Mouse (Mus musculus): Measurements from ENCODE around the gene Mpp4. TPM values are rescaled to one million over a fixed set of nuclear protein-coding genes. Genes with fewer than 3 reads are reported as not detected.

Gene Mpp4
- 1 to 10 TPM in 3 of 4 experiments, under 1 TPM in 1; 0.78 to 1.7 (median 1.6) TPM for total RNA-seq (2022)

DNA sequence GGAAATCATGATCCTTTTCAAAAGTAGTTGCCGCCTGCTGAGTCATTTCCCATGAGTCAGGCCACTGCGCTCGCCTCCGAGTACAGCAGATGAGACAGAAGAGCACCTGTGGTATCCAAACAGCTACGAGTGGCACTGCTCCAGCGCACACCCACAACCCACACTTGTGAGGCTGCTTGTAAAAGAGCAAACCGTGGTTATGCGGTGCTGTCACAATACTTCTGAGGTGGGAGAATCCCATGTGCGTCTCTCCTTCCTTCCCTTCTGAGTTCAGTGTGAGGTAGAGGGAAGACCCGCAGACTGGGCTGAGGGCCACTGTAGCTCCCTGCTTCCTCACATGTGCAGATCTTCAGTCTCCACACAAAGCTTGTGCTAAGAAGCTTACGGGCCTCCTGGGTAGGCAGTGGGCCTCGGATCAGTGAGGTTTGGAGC lies at the start of gene Mpp4:
Gene Mpp4 (minus strand): TSS at position 360 of the 432 bp plus-strand sequence.
- peak; percentile 42 to 90 for DNase-seq (ENCODE audit: low spot score in 2 of 2)

DNA sequence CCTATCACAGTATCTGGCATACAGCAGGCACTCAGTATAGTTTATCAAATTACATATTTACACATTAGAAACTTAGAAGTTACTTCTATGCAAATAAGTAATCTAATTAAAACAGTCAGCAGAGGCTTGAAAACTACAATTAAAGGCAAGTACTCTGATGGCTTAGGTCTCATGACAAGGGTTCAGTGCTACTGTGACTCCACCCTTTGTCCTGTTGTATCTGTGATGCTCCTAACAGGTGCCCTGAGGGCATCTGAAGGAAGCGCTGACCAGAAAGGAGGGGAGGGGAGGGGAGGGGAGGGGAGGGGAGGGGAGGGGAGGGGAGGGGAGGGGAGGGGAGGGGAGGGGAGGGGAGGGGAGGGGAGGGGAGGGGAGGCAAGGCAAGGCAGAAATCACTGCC lies 49.8 kb upstream of the Mpp4 start:
- DNase-seq (ENCODE audit: low spot score in 2 of 2), result no peak

DNA sequence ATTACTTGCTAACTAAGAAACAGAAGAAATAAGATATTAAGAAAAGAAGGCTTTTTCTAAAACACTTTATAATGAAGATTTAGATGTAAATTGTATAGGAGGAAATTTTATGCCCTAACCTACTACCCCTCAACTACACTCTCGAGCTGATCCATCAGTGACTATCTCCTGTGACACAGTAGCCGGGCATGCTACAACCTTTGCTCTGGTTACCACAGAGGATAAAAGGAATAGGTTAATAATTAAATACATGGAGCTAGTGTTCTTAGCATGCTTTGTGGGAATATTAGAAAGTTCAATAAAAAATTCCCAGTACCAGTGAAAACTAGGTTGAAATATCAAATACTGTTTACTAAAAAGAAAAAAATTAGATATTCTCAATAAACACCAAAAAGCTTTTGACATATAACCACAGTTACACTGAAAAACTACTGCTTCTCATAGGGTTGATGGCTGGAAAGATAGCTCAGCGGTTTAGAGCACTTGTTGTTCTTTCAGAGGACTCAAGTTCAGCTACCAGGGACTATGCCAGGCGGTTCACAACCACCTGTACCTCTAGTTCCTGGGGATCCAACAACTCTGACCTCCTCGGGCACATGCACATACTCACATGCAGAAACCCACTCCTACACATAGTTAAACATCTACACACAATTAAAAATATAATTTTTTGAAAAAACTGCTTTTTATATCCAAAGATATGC lies 49.0 kb upstream of the Mpp4 start:
- no peak for DNase-seq (ENCODE audit: low spot score in 2 of 2)

DNA sequence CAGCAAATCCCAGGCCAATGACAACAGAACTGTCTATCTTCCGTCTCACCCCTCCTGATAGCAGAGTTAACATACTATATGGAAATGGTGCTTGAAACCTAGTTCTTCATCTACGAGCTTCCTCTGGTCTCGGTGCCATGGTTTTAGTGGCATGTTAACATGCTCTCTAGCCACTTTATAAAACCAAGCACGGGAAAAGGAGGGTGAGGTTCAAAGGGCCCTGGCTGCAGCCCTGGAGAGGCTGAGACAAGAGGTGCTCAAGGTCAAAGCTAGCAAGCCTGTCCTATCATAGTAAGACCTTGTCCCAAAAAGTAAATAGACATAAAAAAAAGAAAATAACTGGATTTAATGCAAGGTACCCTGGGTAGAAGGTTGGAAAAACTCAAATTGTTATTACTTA lies 48.5 kb upstream of the Mpp4 start:
- no peak for DNase-seq (ENCODE audit: low spot score in 2 of 2)

DNA sequence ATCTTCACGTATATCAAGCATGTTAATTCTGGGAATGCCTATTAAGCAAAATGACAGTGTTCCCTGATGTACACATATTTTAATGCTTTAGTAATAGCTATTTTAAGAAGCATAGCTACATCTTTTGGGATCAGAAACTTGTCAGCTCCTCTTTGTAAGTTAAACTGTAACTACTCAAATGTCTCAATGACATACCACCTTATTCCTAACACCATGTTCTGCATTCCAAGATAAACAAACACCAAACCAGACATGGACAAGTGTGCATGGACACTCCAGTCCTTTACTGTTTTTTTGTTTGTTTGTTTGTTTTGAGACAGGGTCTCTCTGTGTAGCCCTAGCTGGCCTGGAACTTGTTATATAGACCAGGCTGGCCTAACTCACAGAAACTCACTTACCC lies 45.1 kb upstream of the Mpp4 start:
- no peak for DNase-seq (ENCODE audit: low spot score in 2 of 2)

DNA sequence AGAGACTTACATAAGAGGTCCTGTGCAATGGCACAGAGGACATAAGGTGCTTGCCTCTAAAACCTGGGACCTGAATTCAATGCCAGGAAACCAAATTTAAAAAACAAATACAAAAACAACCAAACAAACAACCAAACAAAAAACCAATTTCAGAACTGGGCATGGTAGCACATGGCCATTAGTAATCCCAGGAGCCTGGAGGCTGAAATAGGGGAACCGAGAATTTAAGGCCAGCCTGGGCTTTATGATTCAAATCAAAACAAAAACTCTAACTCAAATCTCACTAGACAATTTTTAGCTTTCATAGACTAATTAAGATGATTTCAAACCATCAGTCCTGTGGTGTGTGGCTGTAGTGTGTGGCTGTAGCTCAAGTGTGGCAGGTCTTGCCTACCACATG lies 41.3 kb upstream of the Mpp4 start:
- no peak for DNase-seq (ENCODE audit: low spot score in 2 of 2)

DNA sequence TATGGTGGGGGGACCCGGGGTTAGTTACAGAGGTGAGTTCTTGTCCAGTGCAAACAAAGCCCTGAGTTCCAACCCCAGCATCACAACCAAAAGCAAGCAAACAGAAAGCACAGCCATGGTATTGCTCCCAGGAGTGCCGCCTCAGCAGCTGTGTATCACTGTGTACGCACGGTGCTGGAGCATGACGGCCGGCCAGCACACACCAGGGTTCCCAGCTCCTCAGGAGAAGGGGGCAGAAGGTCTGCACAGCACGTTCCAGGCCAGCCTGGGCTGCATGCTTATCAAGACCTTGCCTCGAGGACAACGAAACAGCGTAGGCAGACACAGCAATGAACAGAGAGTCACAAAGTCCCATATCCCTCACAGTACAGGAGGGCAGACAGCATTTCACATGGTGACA lies 39.2 kb upstream of the Mpp4 start:
- DNase-seq (ENCODE audit: low spot score in 2 of 2), result no peak

DNA sequence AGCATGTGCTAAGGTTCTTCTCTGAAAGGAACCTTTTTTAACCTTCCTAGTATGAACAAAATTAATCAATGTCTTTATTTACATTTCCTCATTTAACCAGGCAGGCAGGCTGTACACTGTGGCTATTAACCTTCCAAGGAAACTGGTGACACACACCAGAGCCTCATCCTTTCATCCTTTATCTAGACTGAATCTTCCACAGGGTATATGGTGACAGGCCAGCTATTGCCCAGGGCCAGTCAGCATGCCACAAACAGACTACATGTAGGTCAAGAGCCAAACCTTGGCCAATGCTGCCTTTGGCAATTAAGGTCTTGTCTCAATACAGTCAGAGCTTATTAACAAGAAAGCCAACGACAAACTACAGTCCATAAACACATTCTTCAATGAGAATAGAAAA lies 38.4 kb upstream of the Mpp4 start:
- no peak for DNase-seq (ENCODE audit: low spot score in 2 of 2)

DNA sequence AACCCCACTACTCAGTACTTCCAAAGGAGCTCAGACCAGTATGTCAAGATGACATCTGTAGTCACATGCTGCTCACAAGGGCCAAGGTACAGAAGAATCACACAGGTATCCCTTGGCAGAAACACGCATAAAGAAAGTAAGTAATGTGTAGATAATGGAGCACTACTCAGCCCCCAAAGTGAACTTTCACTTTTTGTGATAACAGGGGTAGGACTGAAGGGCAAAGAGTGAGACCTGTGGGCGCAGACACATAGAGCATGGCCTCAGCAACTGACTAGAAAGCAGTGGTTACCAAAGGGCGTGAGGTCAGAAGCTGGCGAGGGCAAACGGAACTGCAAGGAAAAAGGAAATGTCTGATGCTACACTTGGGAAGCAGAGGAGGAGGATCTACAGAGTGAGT lies 37.8 kb upstream of the Mpp4 start:
- no peak for DNase-seq (ENCODE audit: low spot score in 2 of 2)

DNA sequence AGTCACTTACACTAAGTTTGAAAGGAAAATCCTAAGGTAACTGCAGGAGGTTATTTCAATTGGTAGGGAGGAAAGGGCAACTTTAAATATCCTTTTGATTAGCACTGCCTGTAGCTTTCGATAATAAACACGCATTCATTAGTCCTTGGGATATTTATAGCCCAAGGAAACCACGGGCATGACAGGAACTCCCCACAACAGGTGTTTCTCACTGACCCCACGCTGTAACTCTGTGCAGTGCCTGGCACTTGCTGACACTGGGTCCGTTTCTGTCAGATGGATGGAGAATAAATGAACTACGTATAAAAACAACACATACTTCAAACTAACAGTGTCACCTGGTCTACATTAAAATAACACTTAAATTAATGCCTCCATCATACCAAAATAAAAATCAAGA lies 31.8 kb upstream of the Mpp4 start:
- DNase-seq (ENCODE audit: low spot score in 2 of 2), result no peak

DNA sequence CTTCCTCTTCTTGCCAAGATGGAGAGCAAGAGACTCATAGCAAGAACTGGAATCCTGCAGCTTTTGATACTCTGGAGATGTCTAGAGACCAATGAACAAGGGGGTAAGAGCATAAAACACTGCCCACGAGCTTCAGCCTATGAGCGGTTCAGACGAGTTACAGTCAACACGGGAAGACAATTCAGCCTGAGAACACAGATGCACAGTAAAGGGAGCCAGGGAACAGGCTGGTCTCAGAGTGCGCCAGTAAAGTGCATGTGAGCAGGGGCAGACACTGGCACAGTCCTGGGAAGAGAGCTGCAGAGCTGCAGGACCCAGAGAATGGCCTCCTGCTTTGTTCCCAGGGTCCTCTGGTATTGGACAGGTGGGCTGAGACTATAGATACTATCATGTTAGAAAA lies 24.6 kb upstream of the Mpp4 start:
- DNase-seq (ENCODE audit: low spot score in 2 of 2), result no peak

DNA sequence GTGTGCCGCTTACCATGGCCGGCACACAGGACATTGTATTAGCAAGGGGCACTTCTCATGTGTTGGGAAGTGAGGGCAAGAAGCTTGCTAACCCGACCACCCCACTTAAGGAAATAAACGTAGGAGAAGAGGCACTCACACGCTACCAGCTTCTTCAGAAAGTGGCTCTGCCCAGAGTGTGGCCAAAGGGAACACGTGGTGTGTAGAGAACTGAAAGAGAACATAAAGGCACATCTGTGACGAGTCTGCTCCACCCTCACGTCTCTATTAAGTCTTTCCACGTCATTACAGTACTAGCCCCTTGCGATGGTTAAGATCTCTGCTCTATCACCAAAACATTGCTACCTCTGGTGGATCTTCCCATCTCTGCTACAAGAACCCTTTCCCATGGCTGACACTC lies 23.1 kb upstream of the Mpp4 start:
- DNase-seq (ENCODE audit: low spot score in 2 of 2), result no peak

DNA sequence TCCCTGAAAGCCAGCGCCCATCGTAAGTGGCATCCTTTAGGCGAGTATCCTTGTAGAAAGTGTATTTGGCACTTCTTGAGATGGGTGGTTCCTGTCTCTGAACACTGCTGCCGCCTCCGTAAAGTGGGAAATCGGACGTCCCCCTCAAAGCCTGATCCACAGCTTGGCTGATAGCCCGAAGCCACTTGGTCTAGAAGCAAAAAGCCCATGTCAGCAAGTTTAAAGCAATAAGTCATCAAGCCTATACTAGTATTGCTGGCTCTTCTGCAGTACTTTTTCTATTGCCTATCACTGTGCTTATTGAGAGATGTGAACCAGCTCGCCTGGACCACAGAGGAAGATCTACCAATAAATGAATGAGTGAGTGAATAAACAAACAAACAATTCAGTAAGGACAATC lies 22.2 kb upstream of the Mpp4 start:
- DNase-seq (ENCODE audit: low spot score in 2 of 2), result no peak

DNA sequence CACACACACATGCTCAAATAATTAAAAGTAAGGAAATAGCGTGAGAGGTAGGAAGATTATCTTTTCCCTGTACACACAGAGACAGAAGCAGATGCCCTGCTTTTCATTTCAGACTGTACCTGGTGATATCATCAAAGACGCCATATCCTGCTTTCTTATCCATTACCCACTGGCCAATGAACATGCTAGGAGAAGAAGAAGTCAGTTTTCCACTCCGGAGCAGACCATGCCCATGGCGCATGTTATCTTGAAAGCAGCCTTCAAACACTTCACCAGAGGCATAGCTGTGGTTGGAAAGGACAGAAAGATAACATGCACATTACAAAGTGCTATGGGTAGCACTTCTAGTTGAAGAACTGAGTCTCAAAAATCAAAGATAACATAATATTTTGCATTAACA lies 19.9 kb upstream of the Mpp4 start:
- no peak for DNase-seq (ENCODE audit: low spot score in 2 of 2)

DNA sequence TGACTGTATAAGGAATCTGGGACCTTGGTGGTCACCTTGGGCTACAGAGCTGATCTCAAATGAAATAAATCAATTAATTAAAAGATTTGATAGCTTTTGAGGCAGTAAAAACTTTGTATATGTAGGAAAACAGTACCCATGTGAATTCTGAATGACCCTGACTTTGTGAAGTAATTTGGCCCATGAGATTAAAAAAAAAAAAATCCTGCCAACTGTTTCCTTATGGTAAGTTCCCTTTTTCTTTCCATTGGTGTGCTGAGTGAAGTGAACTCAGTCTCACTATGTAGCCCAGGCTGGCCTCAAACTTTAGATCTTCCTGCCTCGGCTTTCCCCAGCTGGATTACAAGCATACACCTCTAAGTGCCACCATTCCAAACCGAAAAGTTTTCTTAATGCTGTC lies 19.2 kb upstream of the Mpp4 start:
- no peak for DNase-seq (ENCODE audit: low spot score in 2 of 2)

DNA sequence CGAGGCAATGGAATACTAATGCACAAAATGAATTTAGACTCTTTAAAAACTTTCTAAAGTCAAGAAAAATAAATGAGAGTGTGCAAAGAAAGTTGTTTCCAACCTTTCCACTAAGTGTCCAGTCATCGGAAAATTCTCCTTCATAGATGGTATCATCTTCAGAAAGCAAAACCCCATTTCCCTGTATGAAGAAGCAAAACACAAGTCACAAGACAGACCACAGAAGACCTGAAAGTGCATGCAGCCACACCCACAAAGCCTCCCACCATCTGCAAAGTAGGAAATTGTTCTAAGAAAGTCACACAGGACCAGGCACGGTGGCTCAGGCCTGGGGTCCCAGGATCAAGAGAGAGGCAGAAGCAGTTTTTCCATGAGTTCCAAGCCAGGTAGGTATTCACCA lies 16.8 kb upstream of the Mpp4 start:
- DNase-seq (ENCODE audit: low spot score in 2 of 2), result no peak

DNA sequence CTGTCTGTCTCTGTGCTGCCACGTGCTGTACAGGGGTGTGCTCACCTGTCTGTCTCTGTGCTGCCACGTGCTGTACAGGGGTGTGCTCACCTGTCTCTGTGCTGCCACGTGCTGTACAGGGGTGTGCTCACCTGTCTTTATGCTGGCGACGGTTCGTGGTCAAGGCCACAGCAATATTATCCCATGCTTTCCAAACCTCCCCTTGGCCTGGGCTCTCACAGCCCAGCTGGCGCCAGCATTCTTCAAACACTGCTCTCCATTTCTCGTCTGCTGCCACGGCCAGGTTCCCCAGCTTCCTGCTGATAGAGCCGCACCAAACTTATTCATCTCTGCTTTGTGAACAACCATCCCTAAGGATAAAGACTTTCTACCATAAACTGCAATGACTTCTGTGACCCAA lies 15.2 kb upstream of the Mpp4 start:
- DNase-seq (ENCODE audit: low spot score in 2 of 2), result no peak

DNA sequence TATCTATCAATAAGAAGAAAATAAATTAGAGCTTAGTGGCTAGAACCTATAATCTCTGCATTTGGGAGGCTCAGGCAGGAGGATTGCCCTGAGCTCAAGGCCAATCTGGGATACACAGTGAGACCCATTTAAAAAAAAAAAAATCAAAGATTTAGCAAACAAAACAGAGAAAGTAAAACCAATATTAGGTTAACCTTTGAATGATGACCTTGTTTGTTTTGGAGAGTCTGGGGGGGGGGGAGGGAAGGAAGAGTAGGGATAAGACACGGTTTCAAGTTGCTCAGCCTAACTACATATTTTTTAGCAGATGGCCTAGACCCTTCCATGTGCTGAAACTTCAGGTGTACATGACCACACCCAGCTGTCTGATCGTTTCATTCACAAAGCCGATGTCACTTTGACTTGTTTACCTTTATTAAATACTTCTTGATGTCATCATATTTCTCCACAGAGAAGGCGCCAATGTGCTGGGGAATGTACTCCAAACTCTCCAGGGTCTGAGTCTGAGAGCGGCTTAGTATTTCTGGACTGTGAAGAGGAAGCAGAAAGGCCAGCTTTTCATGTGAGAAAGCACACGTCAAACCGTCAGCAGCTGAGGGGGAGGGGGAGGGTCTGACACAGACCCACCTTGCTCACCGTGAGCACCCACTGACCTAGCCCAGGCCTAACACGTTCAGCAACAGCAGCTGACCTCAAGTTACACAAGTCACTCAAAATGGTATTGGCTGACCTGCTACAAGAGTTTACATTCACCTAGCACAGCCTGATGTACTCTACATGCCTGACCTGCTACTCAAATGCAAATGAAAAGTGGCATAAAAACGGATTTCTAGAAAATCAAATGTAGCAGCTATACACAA lies 11.6 kb upstream of the Mpp4 start:
- no peak for DNase-seq (ENCODE audit: low spot score in 2 of 2)

DNA sequence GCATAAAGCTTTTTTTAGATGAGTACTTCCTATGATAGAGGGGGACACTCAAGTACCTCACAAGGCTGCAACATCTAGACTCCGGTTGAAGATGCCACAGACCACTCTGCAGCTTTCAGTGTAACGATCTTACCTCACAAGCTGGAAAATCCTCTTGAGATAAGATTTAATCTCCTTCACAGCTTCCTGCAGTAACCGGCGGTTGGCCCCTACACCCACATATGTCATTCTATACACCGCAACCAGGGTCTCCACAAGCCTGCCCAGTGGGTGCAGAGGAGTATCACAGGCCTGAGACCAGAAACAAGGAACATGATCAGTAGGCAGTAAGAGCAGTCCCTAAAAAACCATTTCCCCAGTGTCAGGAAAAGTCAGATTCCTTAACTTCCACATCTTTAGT lies 9.8 kb upstream of the Mpp4 start:
- no peak for DNase-seq (ENCODE audit: low spot score in 2 of 2)

DNA sequence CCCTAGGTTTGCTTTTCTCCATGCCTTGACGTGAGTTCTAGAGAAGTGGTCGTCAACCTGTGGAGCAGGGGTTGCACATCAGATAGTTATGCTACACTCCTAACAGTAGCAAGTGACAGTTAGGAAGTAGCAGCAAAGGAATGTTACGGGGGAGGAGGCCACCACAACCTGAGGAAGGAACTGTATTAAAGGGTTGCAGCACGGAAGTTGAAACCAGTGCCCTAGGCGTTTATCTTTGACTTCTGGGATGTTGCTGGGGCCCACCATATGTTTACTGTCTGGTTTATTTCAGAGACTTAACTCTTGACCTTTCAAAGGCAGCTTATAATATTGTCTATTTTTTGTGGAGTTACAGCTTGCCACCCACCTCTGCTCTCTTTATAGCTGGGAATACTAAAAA lies 8.7 kb upstream of the Mpp4 start:
- DNase-seq (ENCODE audit: low spot score in 2 of 2), result no peak

DNA sequence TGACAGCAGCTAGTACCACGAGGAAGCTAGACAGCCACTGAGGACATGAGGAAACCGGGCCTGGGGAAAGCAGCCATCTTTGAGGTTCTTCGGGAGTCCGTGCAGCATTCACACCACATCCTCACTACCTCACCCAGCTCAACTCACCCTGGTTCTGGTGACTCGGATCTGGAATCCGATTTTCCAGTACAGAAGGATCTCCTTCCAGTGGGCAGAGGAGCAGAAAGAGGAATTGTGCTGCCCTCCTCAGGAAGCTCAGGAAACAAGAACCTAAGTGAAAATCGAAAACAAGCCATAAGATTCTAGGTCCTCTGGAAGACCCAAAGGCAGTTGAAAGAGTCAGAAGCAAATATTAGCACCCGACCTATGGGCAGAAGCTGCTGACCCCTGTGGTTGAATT lies 7.1 kb upstream of the Mpp4 start:
- no peak for DNase-seq (ENCODE audit: low spot score in 2 of 2)

DNA sequence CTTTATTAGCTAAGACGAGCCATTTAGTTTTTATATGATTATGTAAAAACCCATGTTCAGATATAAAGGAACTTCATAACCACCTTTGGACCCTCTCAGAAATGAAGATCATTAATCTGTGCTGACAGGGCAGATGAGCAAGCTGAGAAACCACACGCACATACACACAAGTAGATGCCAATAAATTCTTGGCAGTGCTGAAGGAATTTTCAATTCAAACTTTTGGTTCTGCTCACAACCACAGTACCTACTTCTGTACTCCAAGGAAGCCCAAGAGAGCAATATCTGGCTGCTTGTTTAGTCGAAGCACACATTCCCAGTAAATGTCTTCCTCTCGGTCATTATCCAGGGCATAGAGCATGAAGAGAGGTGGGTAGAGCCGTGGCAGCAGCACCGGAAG lies 6.4 kb upstream of the Mpp4 start:
- DNase-seq (ENCODE audit: low spot score in 2 of 2), result no peak

DNA sequence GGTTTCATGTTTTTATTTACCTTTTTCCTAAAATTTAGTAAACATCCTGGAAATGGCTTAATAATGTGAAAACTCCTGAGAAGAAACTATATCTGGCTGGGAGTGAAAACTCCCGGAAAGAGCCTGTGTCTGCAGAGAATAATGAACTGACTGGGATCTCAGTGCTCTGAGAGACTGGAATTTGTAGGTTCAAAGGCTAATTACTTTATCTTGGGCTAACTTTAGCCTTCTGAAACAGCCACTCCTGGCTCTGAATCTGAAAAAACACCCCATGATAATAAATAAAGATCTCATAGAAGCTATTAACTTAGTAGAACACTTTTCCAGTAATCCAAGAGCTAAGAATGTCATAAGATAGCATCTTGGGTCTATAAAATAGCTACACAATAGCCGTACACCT lies 5.4 kb upstream of the Mpp4 start:
- no peak for DNase-seq (ENCODE audit: low spot score in 2 of 2)
